ENCODE assay signal across 16 mouse cellular contexts in genomic region chr16:97007892-97008527, GRCm38 (mm10).
DNase-seq lines count a peak whose midpoint lies in the region; ATAC-seq lines count a peak whose summit lies in the region.
"Had no signal": no experiment of that assay in that cellular context is flagged by ENCODE, and none has a peak within 500 bp of the region (broad histone marks: within the 10 kb centered on the region; RNA-seq: fewer than 3 reads in every experiment).

No protein-coding gene starts in this region.

- H3K9me3 ChIP-seq in forebrain, embryonic 11.5 days (ENCODE audit: control insufficient read depth, low read length): no peaks in the 10 kb centered on the region
- H3K9me3 ChIP-seq in forebrain, embryonic 10.5 days: no peaks in the 10 kb centered on the region
- H3K9me3 ChIP-seq in liver, embryonic 16.5 days (replicated peaks; ENCODE audit: control insufficient read depth, low read length): no peaks in the 10 kb centered on the region
- H3K9me3 ChIP-seq: limb, embryonic 12.5 days had no signal

- no peak for DNase-seq in forebrain, embryonic 11.5 days (ENCODE audit: low spot score)
- DNase-seq in forebrain, embryonic 10.5 days (ENCODE audit: extremely low spot score, low spot score): no peak
- peak; percentile 25 for DNase-seq in right cerebral cortex, postnatal 4 days
- no peak for DNase-seq in right cerebral cortex, adult 18-20 months
- peak; percentile 45 for DNase-seq in retina, postnatal 1 day
- no peak for DNase-seq in cerebellum, adult 11 months
- DNase-seq in cerebellum, adult 9-10 months: no peak
- DNase-seq: embryo, embryonic 11 days; gastrocnemius, postnatal 25 days; heart, postnatal 10 days; kidney, postnatal 4 days; lung, postnatal 14 days; thymus, postnatal 4 days had no signal

- 63% methylated on average over 11 of the region's 11 CpGs for WGBS in forebrain, embryonic 11.5 days
- WGBS in forebrain, embryonic 10.5 days: 78% methylated on average over 11 of the region's 11 CpGs
- WGBS in liver, embryonic 16.5 days (ENCODE audit: insufficient replicate concordance): 79% methylated on average over 11 of the region's 11 CpGs

- ATAC-seq in forebrain, embryonic 11.5 days (replicated peaks; ENCODE audit: low FRiP score): peak; percentile 53
- no peak for ATAC-seq in liver, embryonic 16.5 days (ENCODE audit: low read depth)
- ATAC-seq: intestine, postnatal 0 days had no signal

- 0 out of 2 replicates have a peak, but pooled peaks cover 4% of the 10 kb centered on the region for H3K4me1 ChIP-seq in forebrain, embryonic 11.5 days (replicated peaks; ENCODE audit: control insufficient read depth, insufficient read depth, low read length)
- H3K4me1 ChIP-seq in forebrain, embryonic 10.5 days: peaks cover 26% of the 10 kb centered on the region
- peaks cover 32% of the 10 kb centered on the region for H3K4me1 ChIP-seq in liver, embryonic 16.5 days (ENCODE audit: control insufficient read depth, low read depth, low read length)

- H3K4me3 ChIP-seq in forebrain, embryonic 11.5 days (ENCODE audit: low read depth, low read length): no peak overlapping the region
- no peak overlapping the region for H3K4me3 ChIP-seq in forebrain, embryonic 10.5 days
- H3K4me3 ChIP-seq in liver, embryonic 16.5 days (ENCODE audit: low read depth, low read length): no peak overlapping the region
- H3K4me3 ChIP-seq: limb, embryonic 12.5 days had no signal

- no peak overlapping the region for H3K9ac ChIP-seq in forebrain, embryonic 11.5 days (ENCODE audit: low read length)
- no peak overlapping the region for H3K9ac ChIP-seq in liver, embryonic 16.5 days (ENCODE audit: low read depth, low read length)
- H3K9ac ChIP-seq: limb, embryonic 12.5 days had no signal

- H3K36me3 ChIP-seq in forebrain, embryonic 11.5 days (ENCODE audit: control insufficient read depth, insufficient read depth, low read length): no peaks in the 10 kb centered on the region
- no peaks in the 10 kb centered on the region for H3K36me3 ChIP-seq in forebrain, embryonic 10.5 days (replicated peaks)
- H3K36me3 ChIP-seq in liver, embryonic 16.5 days (ENCODE audit: control insufficient read depth, insufficient read depth): no peaks in the 10 kb centered on the region
- H3K36me3 ChIP-seq: limb, embryonic 12.5 days had no signal

- H3K27me3 ChIP-seq in forebrain, embryonic 11.5 days (ENCODE audit: control insufficient read depth, insufficient read depth, low read length): no peaks in the 10 kb centered on the region
- no peaks in the 10 kb centered on the region for H3K27me3 ChIP-seq in forebrain, embryonic 10.5 days (ENCODE audit: poor library complexity, severe bottlenecking)
- H3K27me3 ChIP-seq in liver, embryonic 16.5 days (ENCODE audit: control insufficient read depth, insufficient read depth, low read depth, low read length): no peaks in the 10 kb centered on the region
- H3K27me3 ChIP-seq: limb, embryonic 12.5 days had no signal

- H3K4me2 ChIP-seq in forebrain, embryonic 11.5 days (ENCODE audit: low read depth, low read length, severe bottlenecking): no peak overlapping the region
- no peak overlapping the region for H3K4me2 ChIP-seq in liver, embryonic 16.5 days (ENCODE audit: low read depth, low read length)
- H3K4me2 ChIP-seq: limb, embryonic 12.5 days had no signal

- peak overlapping the region; percentile 25; the same call in 1 of the 2 replicates for H3K27ac ChIP-seq in forebrain, embryonic 11.5 days (ENCODE audit: low read depth, low read length)
- H3K27ac ChIP-seq in forebrain, embryonic 10.5 days: no peak overlapping the region
- 0 out of 2 replicates have a peak overlapping the region, but pooled peaks have one; percentile 1 for H3K27ac ChIP-seq in liver, embryonic 16.5 days (ENCODE audit: low read length)
- H3K27ac ChIP-seq: limb, embryonic 12.5 days had no signal

Comparison
In these comparisons a context has a peak if more than half of its experiments do, and no peak if none do; other contexts are left out.
1. DNase-seq: peak in right cerebral cortex, postnatal 4 days (single experiment) and retina, postnatal 1 day (single experiment); none in forebrain, embryonic 11.5 days (single experiment), forebrain, embryonic 10.5 days (single experiment), right cerebral cortex, adult 18-20 months (single experiment), cerebellum, adult 11 months (single experiment) and cerebellum, adult 9-10 months (single experiment).